ENCODE assay signal across 27 mouse cellular contexts in genomic region chr3:98120884-98121283, GRCm38 (mm10). TPM values are rescaled to one million over a fixed set of nuclear protein-coding genes. Genes with fewer than 3 reads are reported as not detected.
DNase-seq lines count a peak whose midpoint lies in the region; ATAC-seq and TF ChIP-seq lines count a peak whose summit lies in the region.
"Had no signal": no experiment of that assay in that cellular context is flagged by ENCODE, and none has a peak within 500 bp of the region (broad histone marks: within the 10 kb centered on the region; RNA-seq: fewer than 3 reads in every experiment).

No protein-coding gene starts in this region.

- no peak for DNase-seq in forebrain, embryonic 10.5 days (ENCODE audit: extremely low spot score, low spot score)
- DNase-seq in midbrain, embryonic 10.5 days (ENCODE audit: low spot score) = no peak
- DNase-seq in midbrain, embryonic 14.5 days = no peak
- DNase-seq in stomach, postnatal 0 days (ENCODE audit: low spot score) = no peak
- no peak for DNase-seq in heart, adult 9 months (ENCODE audit: low spot score in 2 of 2)
- DNase-seq: adrenal gland, adult 8-10 months; adrenal gland, postnatal 36 days; B cell, adult 2 months; cerebellum, adult 11 months; cerebellum, adult 8-10 months; cerebellum, postnatal 14 days; gastrocnemius, postnatal 10 days; heart, adult 18-20 months; heart, postnatal 14 days had no signal

- no peak overlapping the region for H3K9ac ChIP-seq in forebrain, embryonic 15.5 days (replicated peaks)
- no peak overlapping the region for H3K9ac ChIP-seq in midbrain, embryonic 14.5 days (replicated peaks; ENCODE audit: low read length)
- no peak overlapping the region for H3K9ac ChIP-seq in stomach, embryonic 14.5 days (replicated peaks; ENCODE audit: low read depth, low read length)
- no peak overlapping the region for H3K9ac ChIP-seq in stomach, postnatal 0 days (ENCODE audit: low read length)
- H3K9ac ChIP-seq: embryonic facial prominence, embryonic 12.5 days; forebrain, embryonic 12.5 days; heart, embryonic 15.5 days had no signal

- no peaks in the 10 kb centered on the region for H3K9me3 ChIP-seq in forebrain, embryonic 10.5 days
- H3K9me3 ChIP-seq in forebrain, embryonic 15.5 days = no peaks in the 10 kb centered on the region
- H3K9me3 ChIP-seq in midbrain, embryonic 10.5 days (replicated peaks) = no peaks in the 10 kb centered on the region
- no peaks in the 10 kb centered on the region for H3K9me3 ChIP-seq in midbrain, embryonic 14.5 days (ENCODE audit: control insufficient read depth, low read length)
- no peaks in the 10 kb centered on the region for H3K9me3 ChIP-seq in stomach, embryonic 14.5 days (ENCODE audit: control insufficient read depth, low read depth, low read length)
- H3K9me3 ChIP-seq in stomach, postnatal 0 days (ENCODE audit: control insufficient read depth, low read length) = no peaks in the 10 kb centered on the region
- H3K9me3 ChIP-seq: embryonic facial prominence, embryonic 12.5 days; forebrain, embryonic 12.5 days; heart, embryonic 15.5 days had no signal

- peaks cover 8% of the 10 kb centered on the region for H3K4me1 ChIP-seq in forebrain, embryonic 10.5 days
- no peaks in the 10 kb centered on the region for H3K4me1 ChIP-seq in forebrain, embryonic 15.5 days
- H3K4me1 ChIP-seq in midbrain, embryonic 10.5 days = peaks cover 27% of the 10 kb centered on the region
- H3K4me1 ChIP-seq in midbrain, embryonic 14.5 days (ENCODE audit: control insufficient read depth, insufficient read depth, low read length) = no peaks in the 10 kb centered on the region
- no peaks in the 10 kb centered on the region for H3K4me1 ChIP-seq in stomach, embryonic 14.5 days (ENCODE audit: control insufficient read depth, insufficient read depth, low read length)
- no peaks in the 10 kb centered on the region for H3K4me1 ChIP-seq in stomach, postnatal 0 days (replicated peaks; ENCODE audit: control insufficient read depth, insufficient read depth)
- H3K4me1 ChIP-seq: embryonic facial prominence, embryonic 12.5 days had no signal

- no peaks in the 10 kb centered on the region for H3K27me3 ChIP-seq in forebrain, embryonic 10.5 days (ENCODE audit: poor library complexity, severe bottlenecking)
- no peaks in the 10 kb centered on the region for H3K27me3 ChIP-seq in forebrain, embryonic 15.5 days
- peaks cover 4% of the 10 kb centered on the region; the same call in 1 of the 2 replicates for H3K27me3 ChIP-seq in midbrain, embryonic 10.5 days (ENCODE audit: low read depth, poor library complexity, severe bottlenecking)
- no peaks in the 10 kb centered on the region for H3K27me3 ChIP-seq in midbrain, embryonic 14.5 days (ENCODE audit: control insufficient read depth, insufficient read depth, low read length)
- H3K27me3 ChIP-seq in stomach, embryonic 14.5 days (ENCODE audit: control insufficient read depth, insufficient read depth, low read length) = no peaks in the 10 kb centered on the region
- no peaks in the 10 kb centered on the region for H3K27me3 ChIP-seq in stomach, postnatal 0 days (ENCODE audit: control insufficient read depth, insufficient read depth, low read length)
- H3K27me3 ChIP-seq: embryonic facial prominence, embryonic 12.5 days; forebrain, embryonic 12.5 days; heart, embryonic 15.5 days had no signal

- peaks cover 94% of the 10 kb centered on the region for H3K36me3 ChIP-seq in forebrain, embryonic 10.5 days (replicated peaks)
- peaks cover 24% of the 10 kb centered on the region for H3K36me3 ChIP-seq in forebrain, embryonic 15.5 days
- peaks cover 94% of the 10 kb centered on the region for H3K36me3 ChIP-seq in midbrain, embryonic 10.5 days
- 0 out of 2 replicates have a peak, but pooled peaks cover 9% of the 10 kb centered on the region for H3K36me3 ChIP-seq in midbrain, embryonic 14.5 days (ENCODE audit: control insufficient read depth, insufficient read depth, low read length)
- peaks cover 78% of the 10 kb centered on the region for H3K36me3 ChIP-seq in stomach, embryonic 14.5 days (ENCODE audit: control insufficient read depth, insufficient read depth, low read length)
- H3K36me3 ChIP-seq in stomach, postnatal 0 days (ENCODE audit: control insufficient read depth, insufficient read depth, low read length) = peaks cover 27% of the 10 kb centered on the region
- H3K36me3 ChIP-seq: G1E had no signal

- 38% methylated on average over 6 of the region's 6 CpGs for WGBS in forebrain, embryonic 10.5 days
- 47% methylated on average over 6 of the region's 6 CpGs for WGBS in forebrain, embryonic 15.5 days
- 29% methylated on average over 6 of the region's 6 CpGs for WGBS in midbrain, embryonic 10.5 days
- 17% methylated on average over 6 of the region's 6 CpGs for WGBS in midbrain, embryonic 14.5 days
- 53% methylated on average over 6 of the region's 6 CpGs for WGBS in stomach, embryonic 14.5 days
- WGBS in stomach, postnatal 0 days = 67% methylated on average over 6 of the region's 6 CpGs

- H3K4me3 ChIP-seq in forebrain, embryonic 10.5 days = no peak overlapping the region
- no peak overlapping the region for H3K4me3 ChIP-seq in forebrain, embryonic 15.5 days
- no peak overlapping the region for H3K4me3 ChIP-seq in midbrain, embryonic 10.5 days
- no peak overlapping the region for H3K4me3 ChIP-seq in midbrain, embryonic 14.5 days (replicated peaks; ENCODE audit: low read depth, low read length)
- no peak overlapping the region for H3K4me3 ChIP-seq in stomach, embryonic 14.5 days (ENCODE audit: low read depth, low read length)
- H3K4me3 ChIP-seq in stomach, postnatal 0 days (ENCODE audit: low read depth, low read length) = no peak overlapping the region
- H3K4me3 ChIP-seq: embryonic facial prominence, embryonic 12.5 days; forebrain, embryonic 12.5 days; heart, embryonic 15.5 days had no signal

- TF ChIP-seq CTCF in stomach, postnatal 0 days (IDR thresholded peaks at IDR 0.05; ENCODE audit: low read depth) = no peak

- H3K4me2 ChIP-seq in forebrain, embryonic 15.5 days (replicated peaks) = no peak overlapping the region
- H3K4me2 ChIP-seq in midbrain, embryonic 14.5 days (ENCODE audit: low read length) = no peak overlapping the region
- H3K4me2 ChIP-seq in stomach, embryonic 14.5 days (replicated peaks; ENCODE audit: low read depth, low read length) = no peak overlapping the region
- H3K4me2 ChIP-seq in stomach, postnatal 0 days (replicated peaks; ENCODE audit: low read depth) = no peak overlapping the region
- H3K4me2 ChIP-seq: embryonic facial prominence, embryonic 12.5 days; forebrain, embryonic 12.5 days; heart, embryonic 11.5 days; heart, embryonic 15.5 days had no signal

- no peak for ATAC-seq in forebrain, embryonic 15.5 days (replicated peaks)
- no peak for ATAC-seq in midbrain, embryonic 14.5 days (ENCODE audit: low FRiP score, low TSS enrichment)
- ATAC-seq in stomach, embryonic 14.5 days (ENCODE audit: insufficient number of reproducible peaks, insufficient read depth, low FRiP score, low read depth) = 0 out of 2 replicates have a peak, but pooled peaks have one; percentile 50
- ATAC-seq in stomach, postnatal 0 days (ENCODE audit: low FRiP score, low TSS enrichment) = no peak
- ATAC-seq in frontal cortex, adult (ENCODE audit: low TSS enrichment) = no peak
- ATAC-seq: CD4-positive, CD25-positive, alpha-beta regulatory T cell, adult 4 months; hindbrain, embryonic 16.5 days had no signal

- H3K27ac ChIP-seq in forebrain, embryonic 10.5 days = peak overlapping the region; percentile 21; the same call in 1 of the 2 replicates
- no peak overlapping the region for H3K27ac ChIP-seq in forebrain, embryonic 15.5 days (replicated peaks)
- H3K27ac ChIP-seq in midbrain, embryonic 10.5 days (replicated peaks) = peak overlapping the region; percentile 69
- H3K27ac ChIP-seq in midbrain, embryonic 14.5 days (replicated peaks; ENCODE audit: low read depth, low read length) = no peak overlapping the region
- H3K27ac ChIP-seq in stomach, embryonic 14.5 days (ENCODE audit: low read length) = no peak overlapping the region
- no peak overlapping the region for H3K27ac ChIP-seq in stomach, postnatal 0 days (replicated peaks)
- H3K27ac ChIP-seq: embryonic facial prominence, embryonic 12.5 days; forebrain, embryonic 12.5 days; heart, embryonic 15.5 days had no signal

- no peak for TF ChIP-seq EP300 in stomach, postnatal 0 days (optimal IDR thresholded peaks at IDR 0.05)

RNA-seq across cellular contexts. Expression of gene Adam30, which starts 39.5 kb away (rescaled TPM):
- polyA plus RNA-seq in forebrain, embryonic 10.5 days (2016; fragmentation: Nextera tagmentation; extraction: Ambion mirVana) = 0.04 TPM in 1 of 2 replicates, not detected in the other
- polyA plus RNA-seq in forebrain, embryonic 15.5 days (2015; fragmentation: Nextera tagmentation; extraction: Ambion mirVana) = not detected in 2 replicates
- polyA plus RNA-seq in midbrain, embryonic 10.5 days (2016; fragmentation: Nextera tagmentation; extraction: Ambion mirVana) = not detected in 2 replicates
- not detected in 2 replicates for polyA plus RNA-seq in midbrain, embryonic 14.5 days (2014; fragmentation: Nextera tagmentation; extraction: Ambion mirVana)
- 0.14 TPM in 1 of 2 replicates, not detected in the other for polyA plus RNA-seq in stomach, embryonic 14.5 days (2014; fragmentation: Nextera tagmentation; extraction: Ambion mirVana)
- polyA plus RNA-seq in stomach, postnatal 0 days (2015; fragmentation: Nextera tagmentation; extraction: Ambion mirVana) = not detected in 2 replicates
- polyA plus RNA-seq: CD4-positive, CD25-positive, alpha-beta regulatory T cell, adult 4 months; cortical plate, adult 2 months; embryonic facial prominence, embryonic 12.5 days; forebrain, embryonic 12.5 days; frontal cortex, adult 2 months; G1E; heart, embryonic 11.5 days; heart, embryonic 15.5 days; hindbrain, embryonic 16.5 days; intestine, embryonic 14.5 days had no signal

Comparison
In these comparisons a context has a peak if more than half of its experiments do, and no peak if none do; other contexts are left out.
1. H3K27ac ChIP-seq: peak in forebrain, embryonic 10.5 days (single experiment) and midbrain, embryonic 10.5 days (single experiment); none in forebrain, embryonic 15.5 days (single experiment), midbrain, embryonic 14.5 days (single experiment), stomach, embryonic 14.5 days (single experiment) and stomach, postnatal 0 days (single experiment).